Mouse (Mus musculus) heart, embryonic 14.5 days (tissue): ENCODE measurements at regions not wholly inside any gene's neighbourhood (a gene's known extent, or its start where the extent isn't known, plus 50 kb on each side); places are given as distances from the start of the nearest gene placed in this dataset.

Experiments used
- ATAC-seq: fragments of 200-750 bp; cut with Nextera tagmentation; 2 replicates; pipeline ENCODE4 v1.8.0; 2017; ENCODE audit warnings: low read depth, moderate TSS enrichment; ENCODE audit not compliant: insufficient number of reproducible peaks, insufficient read depth, low FRiP score
- H3K27ac ChIP-seq, 2 experiments: fragments of 200-500 bp in 1 of 2; fragments of 300-500 bp in 1 of 2; sonication (generic) in 1 of 2; replicated peaks in 1 of 2; 2 replicates each; pipeline ENCODE4 v1.5.1; 2012 to 2014; ENCODE audit warnings: low read depth in 2 of 2, low read length in 2 of 2, control low read depth in 1 of 2, mild to moderate bottlenecking in 1 of 2, mixed read lengths in 1 of 2; ENCODE audit not compliant: control insufficient read depth in 1 of 2, insufficient read depth in 1 of 2
- H3K27me3 ChIP-seq: fragments of 300-500 bp; sonication (generic); 2 replicates; pipeline ENCODE4 v1.6.1; 2014; ENCODE audit warnings: mild to moderate bottlenecking, low read length, control low read depth; ENCODE audit not compliant: control insufficient read depth, insufficient read depth
- H3K36me3 ChIP-seq: fragments of 300-500 bp; sonication (generic); 2 replicates; pipeline ENCODE4 v1.6.1; 2014; ENCODE audit warnings: mild to moderate bottlenecking, control low read depth, low read length, mixed read lengths; ENCODE audit not compliant: control insufficient read depth, insufficient read depth
- H3K4me1 ChIP-seq, 2 experiments: fragments of 200-500 bp in 1 of 2; fragments of 300-500 bp in 1 of 2; sonication (generic) in 1 of 2; 2 replicates each; pipeline ENCODE4 v1.6.1; 2012 to 2014; ENCODE audit warnings: low read length in 2 of 2, control low read depth in 1 of 2, mixed read lengths in 1 of 2; ENCODE audit not compliant: control insufficient read depth in 2 of 2, insufficient read depth in 2 of 2
- H3K4me2 ChIP-seq: fragments of 300-500 bp; sonication (generic); 2 replicates; pipeline ENCODE4 v1.6.1; 2014; ENCODE audit warnings: mild to moderate bottlenecking, low read length
- H3K4me3 ChIP-seq, 2 experiments: fragments of 200-500 bp in 1 of 2; fragments of 300-500 bp in 1 of 2; sonication (generic) in 1 of 2; 2 replicates each; pipeline ENCODE4 v1.5.1; 2012 to 2014; ENCODE audit warnings: low read length in 2 of 2, mild to moderate bottlenecking in 2 of 2, control low read depth in 1 of 2, low read depth in 1 of 2, moderate library complexity in 1 of 2; ENCODE audit not compliant: control insufficient read depth in 1 of 2, insufficient read depth in 1 of 2
- H3K9ac ChIP-seq: fragments of 300-500 bp; sonication (generic); 2 replicates; pipeline ENCODE4 v1.6.1; 2014; ENCODE audit warnings: mild to moderate bottlenecking, low read length
- H3K9me3 ChIP-seq: fragments of 300-500 bp; sonication (generic); 2 replicates; pipeline ENCODE4 v1.6.1; 2016; ENCODE audit warnings: low read length, control low read depth; ENCODE audit not compliant: control insufficient read depth
- WGBS: fragments of 180-500 bp; shearing (Covaris S2); extraction: QIAGEN DNeasy Blood & Tissue Kit; methylation state at CpG from one replicate; pipeline ENCODE4 v1.1.7; 2014; 5-methylcytosine and 5-hydroxymethylcytosine counted together

DNA sequence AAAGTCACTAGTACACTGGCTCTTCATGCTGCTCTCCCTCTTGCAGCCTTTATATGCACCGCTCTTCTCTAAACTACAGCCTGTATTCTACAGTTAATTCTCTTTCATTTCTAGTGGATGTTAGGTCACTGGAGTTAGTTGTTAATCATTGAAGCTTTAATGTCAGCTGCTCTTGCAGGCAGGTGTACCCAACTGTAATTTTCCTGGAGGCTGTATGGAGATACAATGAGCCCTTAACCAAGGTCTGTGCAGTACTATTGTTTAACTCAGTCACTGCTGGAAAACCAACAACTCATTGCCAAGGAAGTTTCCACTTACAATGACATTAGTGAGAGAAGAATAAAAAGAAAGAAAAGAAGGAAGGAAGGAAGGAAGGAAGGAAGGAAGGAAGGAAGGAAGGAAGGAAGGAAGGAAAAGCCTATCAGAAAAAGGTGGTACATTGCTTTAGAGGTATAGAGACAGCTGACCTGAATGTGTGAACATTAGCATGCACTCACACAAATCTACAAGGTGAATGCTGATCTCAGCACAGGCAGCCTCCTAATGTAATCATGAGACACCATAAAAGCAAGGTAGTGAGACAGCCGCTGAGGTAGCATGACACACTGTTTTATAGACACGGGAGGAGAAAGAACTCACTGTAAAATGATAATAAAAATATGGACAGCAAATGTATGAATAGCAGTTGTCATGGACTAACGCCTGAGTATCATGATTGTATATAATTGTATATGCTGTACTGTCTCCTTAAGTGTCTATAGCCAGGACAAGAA lies 66.7 kb upstream of the Nck2 start:
- no peak for ATAC-seq
- no peak overlapping the region for H3K9ac ChIP-seq
- no peak overlapping the region for H3K27ac ChIP-seq
- no peak overlapping the region for H3K4me3 ChIP-seq
- no peaks in the 10 kb centered on the region for H3K9me3 ChIP-seq
- H3K4me1 ChIP-seq: no peaks in the 10 kb centered on the region
- no peak overlapping the region for H3K4me2 ChIP-seq
- no peaks in the 10 kb centered on the region for H3K27me3 ChIP-seq
- WGBS: 83% methylated on average over 4 of the region's 4 CpGs
- H3K36me3 ChIP-seq: no peaks in the 10 kb centered on the region

DNA sequence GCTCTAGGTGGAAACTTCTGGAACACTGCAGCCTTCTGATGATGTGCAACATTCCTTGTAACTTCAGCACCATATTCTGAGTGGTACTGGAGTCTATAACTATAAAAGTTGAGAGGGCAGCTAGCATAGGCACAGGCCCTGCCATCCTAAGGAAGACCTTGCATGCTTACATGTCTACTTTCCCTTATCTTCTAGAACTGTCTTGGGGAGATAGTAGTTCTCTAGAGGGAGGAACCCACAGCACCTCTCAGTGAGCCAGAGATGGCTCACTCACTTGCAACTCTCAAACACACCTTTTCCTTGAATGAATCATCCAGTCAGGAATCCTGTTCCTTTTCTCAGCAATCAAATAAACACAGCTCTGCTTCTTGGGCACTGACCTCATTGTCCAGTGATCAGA lies 59.4 kb upstream of the Nck2 start:
- Histone ChIP-seq H3K27ac (no peak overlapping the region), H3K4me2 (no peak overlapping the region), H3K4me1 (no peaks in the 10 kb centered on the region), H3K27me3 (no peaks in the 10 kb centered on the region), H3K4me3 (no peak overlapping the region), H3K9ac (no peak overlapping the region), H3K36me3 (no peaks in the 10 kb centered on the region), H3K9me3 (no peaks in the 10 kb centered on the region)
- no peak for ATAC-seq

DNA sequence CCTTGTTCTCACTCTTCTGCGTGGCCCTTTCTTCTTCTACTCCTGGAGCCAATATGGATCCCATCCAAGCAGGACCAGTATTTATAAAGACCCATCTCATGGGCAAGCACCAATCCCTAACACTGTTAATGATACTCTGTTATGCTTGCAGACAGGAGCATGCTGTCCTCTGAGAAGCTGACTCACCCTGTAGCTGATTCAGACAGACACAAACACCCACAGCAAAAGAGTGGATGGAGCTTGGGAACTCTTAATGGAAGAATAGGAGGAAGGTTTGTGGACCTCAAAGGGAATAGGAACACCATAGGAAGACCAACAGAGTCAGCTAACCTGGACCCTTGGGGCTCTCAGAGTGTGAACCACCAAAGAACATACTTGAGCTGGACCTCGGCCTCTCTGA lies 50.3 kb upstream of the Nck2 start:
- Histone ChIP-seq H3K9ac (no peak overlapping the region), H3K4me1 (0 out of 4 replicates have a peak, but pooled peaks cover 0 to 2% of the 10 kb centered on the region in 2 experiments), H3K4me3 (no peak overlapping the region), H3K4me2 (no peak overlapping the region), H3K27me3 (no peaks in the 10 kb centered on the region), H3K27ac (no peak overlapping the region), H3K9me3 (no peaks in the 10 kb centered on the region), H3K36me3 (no peaks in the 10 kb centered on the region)
- ATAC-seq: no peak
- WGBS: 79% methylated on average over 2 of the region's 2 CpGs
